8 mouse cellular contexts compared by ENCODE assay signal in the genomic region with DNA sequence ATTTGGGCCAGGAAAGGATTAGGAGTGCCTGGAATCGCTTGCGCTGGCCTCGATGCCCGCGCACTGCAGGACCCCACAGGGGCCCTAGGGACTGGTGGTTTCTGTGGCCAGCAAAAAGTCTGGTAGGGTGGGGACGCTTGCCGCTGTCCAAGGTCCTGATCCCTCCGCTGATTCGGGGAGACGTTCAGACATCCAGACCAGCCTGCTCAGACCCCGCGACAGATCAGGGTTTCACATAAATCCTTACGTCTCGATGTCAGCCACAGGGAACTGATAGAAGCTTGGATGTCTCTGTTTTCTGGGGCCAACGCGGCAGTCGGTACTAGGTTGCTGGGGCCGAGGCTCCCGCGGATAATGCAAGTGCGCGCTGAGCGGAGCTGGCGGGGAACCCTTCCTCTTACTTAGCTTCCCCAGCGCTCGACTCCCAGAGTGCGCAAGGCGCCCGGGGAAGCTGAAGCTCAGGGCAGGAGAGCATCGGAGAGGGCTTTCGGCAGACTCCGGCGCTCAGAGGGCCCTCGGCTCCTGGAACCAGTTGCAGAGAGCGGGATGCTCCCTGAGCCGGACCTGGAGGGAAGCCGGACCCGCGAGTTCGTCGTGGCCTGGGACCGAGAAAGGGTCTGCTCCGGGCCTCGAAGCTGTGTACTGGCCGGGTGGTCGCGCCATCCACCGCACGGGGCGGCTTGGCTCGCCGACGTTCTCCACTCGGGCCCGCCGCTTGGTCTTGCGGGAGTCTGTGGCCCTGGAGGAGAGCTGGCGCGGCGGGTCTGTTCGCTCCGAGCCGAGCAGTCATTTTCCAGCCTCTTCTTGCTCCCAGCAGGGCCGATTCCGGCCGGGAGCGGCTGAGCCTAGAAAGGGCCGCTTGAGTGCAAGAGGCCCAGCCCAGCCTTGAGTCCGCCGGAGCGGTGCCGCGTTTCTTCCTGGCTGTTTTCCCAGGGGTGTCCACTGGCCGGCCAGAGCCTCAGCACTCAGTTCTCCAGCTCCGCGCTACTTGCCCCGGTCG. TPM values are rescaled to one million over a fixed set of nuclear protein-coding genes. Genes with fewer than 3 reads are reported as not detected.
A peak's percentile ranks its signal among the peaks of the same experiment; 100 is the strongest.
DNase-seq lines count a peak whose midpoint lies in the region; ATAC-seq and TF ChIP-seq lines count a peak whose summit lies in the region.

No protein-coding gene starts in this region.

- peaks cover 71% of the 10 kb centered on the region for H3K27me3 ChIP-seq in Patski
- H3K27me3 ChIP-seq in forebrain, embryonic 10.5 days (ENCODE audit: poor library complexity, severe bottlenecking) = peaks cover 100% of the 10 kb centered on the region
- peaks cover 99% of the 10 kb centered on the region for H3K27me3 ChIP-seq in midbrain, embryonic 10.5 days (ENCODE audit: low read depth, poor library complexity, severe bottlenecking)
- peaks cover 29% of the 10 kb centered on the region for H3K27me3 ChIP-seq in spleen, adult 2 months (ENCODE audit: control insufficient read depth, insufficient read depth, low read length)

- DNase-seq in A20 (ENCODE audit: low read depth, low spot score) (peak; percentile 6), Patski (ENCODE audit: low read depth, low spot score) (peak; percentile 34)
- peak; percentile 85 for DNase-seq in forebrain, embryonic 10.5 days (ENCODE audit: extremely low spot score, low spot score)
- peak; percentile 13 to 18 for DNase-seq in left cerebral cortex, postnatal 36 days (ENCODE audit: low spot score in 2 of 2)
- DNase-seq in midbrain, embryonic 10.5 days (ENCODE audit: low spot score) = peak; percentile 85
- DNase-seq in spleen, adult 2 months (ENCODE audit: low read depth in 1 of 2, low spot score in 2 of 2) = peak; percentile 12 to 29

- CTCF ChIA-PET in Patski (lab: Charles Lee) = no interaction called here

- no peak for TF ChIP-seq CTCF in Patski (IDR thresholded peaks at IDR 0.05)
- TF ChIP-seq CTCF in spleen, adult 2 months (IDR thresholded peaks at IDR 0.05; ENCODE audit: extremely low read depth, insufficient read depth, insufficient read length, insufficient replicate concordance) = no peak

- POLR2A ChIA-PET in Patski (lab: Charles Lee) = interaction anchor here (1.0 kb wide), 1 partner anchor 9 kb away, joined by 3 read pairs; no protein-coding TSS in a partner anchor

- in situ Hi-C loops in Patski (cut with MboI; ENCODE audit: low pct_unique_long_range_greater_than_20kb) = no loop called here

- H3K4me3 ChIP-seq in forebrain, embryonic 10.5 days = peak overlapping the region; percentile 44
- peak overlapping the region; percentile 52 for H3K4me3 ChIP-seq in midbrain, embryonic 10.5 days
- no peak overlapping the region for H3K4me3 ChIP-seq in spleen, adult 2 months (ENCODE audit: extremely low read depth, insufficient read depth, insufficient read length)

- no peaks in the 10 kb centered on the region for H3K9me3 ChIP-seq in forebrain, embryonic 10.5 days
- no peaks in the 10 kb centered on the region for H3K9me3 ChIP-seq in midbrain, embryonic 10.5 days (replicated peaks)

- H3K4me1 ChIP-seq in forebrain, embryonic 10.5 days = peaks cover 37% of the 10 kb centered on the region
- peaks cover 37% of the 10 kb centered on the region for H3K4me1 ChIP-seq in midbrain, embryonic 10.5 days
- H3K4me1 ChIP-seq in spleen, adult 2 months (ENCODE audit: control insufficient read depth, insufficient read depth, insufficient read length) = no peaks in the 10 kb centered on the region; the same call in 1 of the 2 replicates

- under 1% methylated on average over 78 of the region's 78 CpGs for WGBS in forebrain, embryonic 10.5 days
- WGBS in midbrain, embryonic 10.5 days = under 1% methylated on average over 78 of the region's 78 CpGs
- WGBS in spleen, adult 2 months = 6% methylated on average over 78 of the region's 78 CpGs

- no peak overlapping the region for H3K27ac ChIP-seq in forebrain, embryonic 10.5 days
- no peak overlapping the region; the same call in 1 of the 2 replicates for H3K27ac ChIP-seq in midbrain, embryonic 10.5 days (replicated peaks)
- no peak overlapping the region for H3K27ac ChIP-seq in spleen, adult 2 months (ENCODE audit: insufficient read depth, low read length)

- ATAC-seq in Patski = peak; percentile 78
- ATAC-seq in hematopoietic stem cell, adult 5-6 weeks (replicated peaks in 1 of 2; ENCODE audit: insufficient read depth in 1 of 2, low FRiP score in 2 of 2, low TSS enrichment in 1 of 2, low read depth in 1 of 2, poor library complexity in 2 of 2, severe bottlenecking in 2 of 2) = peak; percentile 86 to 92
- no peak for ATAC-seq in erythroblast, adult 5-6 weeks (replicated peaks; ENCODE audit: low FRiP score, poor library complexity, severe bottlenecking)

- no peak for TF ChIP-seq POLR2A in spleen, adult 2 months (IDR thresholded peaks at IDR 0.05; ENCODE audit: low read depth, low read length)

- intact Hi-C loops in left cerebral cortex, postnatal 36 days (cut with DNase I) = no loop called here

- no peaks in the 10 kb centered on the region for H3K36me3 ChIP-seq in forebrain, embryonic 10.5 days (replicated peaks)
- no peaks in the 10 kb centered on the region for H3K36me3 ChIP-seq in midbrain, embryonic 10.5 days
- no peaks in the 10 kb centered on the region for H3K36me3 ChIP-seq in spleen, adult 2 months (ENCODE audit: control insufficient read depth, insufficient read depth, low read length)

RNA-seq across cellular contexts. Expression of a gene that starts 1.7 kb away (rescaled TPM):
- not detected for polyA plus RNA-seq in Patski (2021)
- 0.22 TPM in 1 of 2 replicates, not detected in the other for polyA plus RNA-seq in forebrain, embryonic 10.5 days (2016; fragmentation: Nextera tagmentation; extraction: Ambion mirVana)
- not detected in 2 replicates for total RNA-seq in hematopoietic stem cell, adult 5-6 weeks (2017)
- not detected for total RNA-seq in left cerebral cortex, postnatal 36 days (2021)
- polyA plus RNA-seq in midbrain, embryonic 10.5 days (2016; fragmentation: Nextera tagmentation; extraction: Ambion mirVana) = 6.0 and 8.1 TPM in 2 replicates
- polyA plus RNA-seq in spleen, adult 2 months (2012; rRNA removed) = not detected in 2 replicates
- total RNA-seq in erythroblast, adult 5-6 weeks (2015; ENCODE audit: low replicate concordance) = not detected in 2 replicates
- 0.56 TPM in 1 of 2 replicates, not detected in the other for total RNA-seq in erythroblast, adult 5-6 weeks (2017; ENCODE audit: low replicate concordance)

Comparison
In these comparisons a context has a peak if more than half of its experiments do, and no peak if none do; other contexts are left out.
1. DNase-seq: peak in every context shown above with its lines; median percentile 85 in forebrain, embryonic 10.5 days; 85 in midbrain, embryonic 10.5 days; 34 in Patski; 20 in spleen, adult 2 months; 16 in left cerebral cortex, postnatal 36 days; 6 in A20.